In genomic region chr7:16842645-16843063, GRCm38 (mm10) we compare ENCODE assay signal across 8 mouse cellular contexts. TPM values are rescaled to one million over a fixed set of nuclear protein-coding genes. Genes with fewer than 3 reads are reported as not detected.
A peak's percentile ranks its signal among the peaks of the same experiment; 100 is the strongest.
DNase-seq lines count a peak whose midpoint lies in the region; ATAC-seq and TF ChIP-seq lines count a peak whose summit lies in the region.

Gene Prkd2 (plus strand): TSS chr7:16842902.

- H3K27ac ChIP-seq in embryonic facial prominence, embryonic 11.5 days (replicated peaks; ENCODE audit: low read depth, low read length): peak within 1 kb of the TSS; percentile 65
- peak within 1 kb of the TSS; percentile 76 for H3K27ac ChIP-seq in intestine, postnatal 0 days (ENCODE audit: low read depth, low read length)
- peak within 1 kb of the TSS; percentile 84 for H3K27ac ChIP-seq in midbrain, embryonic 10.5 days (replicated peaks)

- DNase-seq in adrenal gland, postnatal 25 days: peak; percentile 91
- DNase-seq in embryonic facial prominence, embryonic 11.5 days (ENCODE audit: low spot score): peak; percentile 92
- peak; percentile 86 to 87 for DNase-seq in left cerebral cortex, postnatal 36 days (ENCODE audit: low spot score in 2 of 2)
- peak; percentile 94 for DNase-seq in midbrain, embryonic 10.5 days (ENCODE audit: low spot score)
- peak; percentile 82 to 86 for DNase-seq in right cerebral cortex, postnatal 36 days (ENCODE audit: low spot score in 2 of 2)
- peak; percentile 90 for DNase-seq in yolk sac, embryonic 10.5 days (ENCODE audit: low spot score)

- H3K4me2 ChIP-seq in embryonic facial prominence, embryonic 11.5 days (ENCODE audit: low read depth, low read length): peak within 1 kb of the TSS; percentile 93
- H3K4me2 ChIP-seq in intestine, postnatal 0 days (replicated peaks; ENCODE audit: low read depth): peak within 1 kb of the TSS; percentile 84

- H3K36me3 ChIP-seq in embryonic facial prominence, embryonic 11.5 days (replicated peaks; ENCODE audit: control insufficient read depth, insufficient read depth, low read depth, low read length): peaks cover 5% of the 10 kb centered on the region
- peaks cover 33% of the 10 kb centered on the region for H3K36me3 ChIP-seq in intestine, postnatal 0 days (ENCODE audit: control insufficient read depth, insufficient read depth)
- H3K36me3 ChIP-seq in midbrain, embryonic 10.5 days: peaks cover 53% of the 10 kb centered on the region

- no peaks in the 10 kb centered on the region for H3K9me3 ChIP-seq in embryonic facial prominence, embryonic 11.5 days (replicated peaks; ENCODE audit: control insufficient read depth, low read length)
- no peaks in the 10 kb centered on the region for H3K9me3 ChIP-seq in intestine, postnatal 0 days (ENCODE audit: control insufficient read depth)
- H3K9me3 ChIP-seq in midbrain, embryonic 10.5 days (replicated peaks): no peaks in the 10 kb centered on the region

- intact Hi-C loops in left cerebral cortex, postnatal 36 days (cut with DNase I): no loop called here

- no peak for TF ChIP-seq CTCF in intestine, postnatal 0 days (IDR thresholded peaks at IDR 0.05; ENCODE audit: low read depth)

- H3K4me1 ChIP-seq in embryonic facial prominence, embryonic 11.5 days (ENCODE audit: control insufficient read depth, insufficient read depth, low read length): peaks cover 3% of the 10 kb centered on the region; the same call in 1 of the 2 replicates
- H3K4me1 ChIP-seq in intestine, postnatal 0 days (replicated peaks; ENCODE audit: control insufficient read depth, insufficient read depth, low read length): no peaks in the 10 kb centered on the region
- H3K4me1 ChIP-seq in midbrain, embryonic 10.5 days: peaks cover 46% of the 10 kb centered on the region

- WGBS in embryonic facial prominence, embryonic 11.5 days: 0% methylated on average over 32 of the region's 32 CpGs
- under 1% methylated on average over 32 of the region's 32 CpGs for WGBS in intestine, postnatal 0 days
- under 1% methylated on average over 32 of the region's 32 CpGs for WGBS in midbrain, embryonic 10.5 days

- H3K27me3 ChIP-seq in embryonic facial prominence, embryonic 11.5 days (ENCODE audit: control insufficient read depth, insufficient read depth, low read length): no peaks in the 10 kb centered on the region
- no peaks in the 10 kb centered on the region for H3K27me3 ChIP-seq in intestine, postnatal 0 days (replicated peaks; ENCODE audit: control insufficient read depth, insufficient read depth, low read length)
- H3K27me3 ChIP-seq in midbrain, embryonic 10.5 days (ENCODE audit: low read depth, poor library complexity, severe bottlenecking): peaks cover 15% of the 10 kb centered on the region; the same call in 1 of the 2 replicates

- peak within 1 kb of the TSS; percentile 71 for H3K9ac ChIP-seq in embryonic facial prominence, embryonic 11.5 days (replicated peaks; ENCODE audit: low read length)
- H3K9ac ChIP-seq in intestine, postnatal 0 days (ENCODE audit: low read depth, low read length): peak within 1 kb of the TSS; percentile 80

- H3K4me3 ChIP-seq in embryonic facial prominence, embryonic 11.5 days (ENCODE audit: low read depth, low read length): peak within 1 kb of the TSS; percentile 49
- H3K4me3 ChIP-seq in intestine, postnatal 0 days (ENCODE audit: low read depth, low read length): peak within 1 kb of the TSS; percentile 76
- peak within 1 kb of the TSS; percentile 74 for H3K4me3 ChIP-seq in midbrain, embryonic 10.5 days

- peak; percentile 71 for ATAC-seq in embryonic facial prominence, embryonic 11.5 days (replicated peaks; ENCODE audit: insufficient number of reproducible peaks, low FRiP score, low TSS enrichment, low read depth)
- ATAC-seq in granulocyte monocyte progenitor cell, adult 5-6 weeks (replicated peaks; ENCODE audit: poor library complexity, severe bottlenecking): peak; percentile 71
- ATAC-seq in intestine, postnatal 0 days: peak; percentile 67

RNA-seq across cellular contexts. Expression of gene Prkd2, which starts in this region (rescaled TPM):
- 17.5 and 23.9 TPM in 2 replicates for total RNA-seq in adrenal gland, postnatal 25 days (2021)
- 10.1 and 11.4 TPM in 2 replicates for polyA plus RNA-seq in embryonic facial prominence, embryonic 11.5 days (2014; fragmentation: Nextera tagmentation; extraction: Ambion mirVana)
- 9.6 and 14.6 TPM in 2 replicates for total RNA-seq in granulocyte monocyte progenitor cell, adult 5-6 weeks (2014; fragmentation: Nextera tagmentation)
- 3.4 and 11.9 TPM in 2 replicates for total RNA-seq in granulocyte monocyte progenitor cell, adult 5-6 weeks (2017)
- polyA plus RNA-seq in intestine, postnatal 0 days (2015; fragmentation: Nextera tagmentation; extraction: Ambion mirVana): 9.2 and 11.2 TPM in 2 replicates
- 1 to 10 TPM; 3.1 to 7.1 TPM for total RNA-seq in left cerebral cortex, postnatal 36 days (2021)
- polyA plus RNA-seq in midbrain, embryonic 10.5 days (2016; fragmentation: Nextera tagmentation; extraction: Ambion mirVana): 11.1 and 11.8 TPM in 2 replicates

Comparison
In these comparisons a context has a peak if more than half of its experiments do, and no peak if none do; other contexts are left out.
1. Peak in every context shown above with its lines: DNase-seq, ATAC-seq, H3K4me3 ChIP-seq and H3K27ac ChIP-seq.